Mouse (Mus musculus) hindbrain, embryonic 16.5 days (tissue): Measurements from ENCODE around the gene Lrrn4cl. TPM values are rescaled to one million over a fixed set of nuclear protein-coding genes. Genes with fewer than 3 reads are reported as not detected.
A peak's percentile ranks its signal among the peaks of the same experiment; 100 is the strongest.
"Not testable (repeated sequence)": the region's sequence is repeated elsewhere in the genome, so short reads cannot be mapped to it uniquely, and the experiment has no call there.

Experiments used
- ATAC-seq: fragments of 200-750 bp; cut with Nextera tagmentation; 2 replicates; pipeline ENCODE4 v1.8.0; 2017; ENCODE audit warnings: moderate TSS enrichment, moderate library complexity
- H3K27ac ChIP-seq: fragments of 300-500 bp; sonication (generic); 2 replicates; pipeline ENCODE4 v1.5.1; 2014; ENCODE audit warnings: low read depth, mild to moderate bottlenecking, control low read depth, low read length, moderate library complexity
- H3K27me3 ChIP-seq: fragments of 300-500 bp; sonication (generic); replicated peaks from 2 replicates; pipeline ENCODE4 v1.6.1; 2014; ENCODE audit warnings: low read length; ENCODE audit not compliant: control insufficient read depth, insufficient read depth
- H3K36me3 ChIP-seq: fragments of 300-500 bp; sonication (generic); 2 replicates; pipeline ENCODE4 v1.6.1; 2014; ENCODE audit warnings: mild to moderate bottlenecking, low read length, moderate library complexity, mixed read lengths; ENCODE audit not compliant: control insufficient read depth, insufficient read depth
- H3K4me1 ChIP-seq: fragments of 300-500 bp; sonication (generic); 2 replicates; pipeline ENCODE4 v1.6.1; 2014; ENCODE audit warnings: low read depth, low read length; ENCODE audit not compliant: control insufficient read depth, insufficient read depth
- H3K4me2 ChIP-seq: fragments of 300-500 bp; sonication (generic); 2 replicates; pipeline ENCODE4 v1.6.1; 2014; ENCODE audit warnings: mild to moderate bottlenecking, low read length, control low read depth, moderate library complexity
- H3K4me3 ChIP-seq: fragments of 300-500 bp; sonication (generic); 2 replicates; pipeline ENCODE4 v1.5.1; 2014; ENCODE audit warnings: mild to moderate bottlenecking, low read length, control low read depth, moderate library complexity
- H3K9ac ChIP-seq: fragments of 300-500 bp; sonication (generic); 2 replicates; pipeline ENCODE4 v1.6.1; 2014; ENCODE audit warnings: low read depth, mild to moderate bottlenecking, control low read depth, low read length, moderate library complexity
- H3K9me3 ChIP-seq: fragments of 300-500 bp; sonication (generic); 2 replicates; pipeline ENCODE4 v1.6.1; 2014; ENCODE audit warnings: mild to moderate bottlenecking, low read length, moderate library complexity; ENCODE audit not compliant: control insufficient read depth
- WGBS: fragments of 180-500 bp; shearing (Covaris S2); extraction: QIAGEN DNeasy Blood & Tissue Kit; methylation state at CpG from one replicate; pipeline ENCODE4 v1.1.7; 2014; 5-methylcytosine and 5-hydroxymethylcytosine counted together
- polyA plus RNA-seq: library from polyadenylated mRNA; unstranded; fragments of >200 nt; fragmentation: Nextera tagmentation; extraction: Ambion mirVana; gene quantifications from 2 replicates; pipeline ENCODE4 v1.2.1, GENCODE M21; 2015

Lrrn4cl gene
- polyA plus RNA-seq, 1 experiment from 2014 or later = 0.94 TPM

GRCm38 (mm10) chr19:8888511-8889385, 38.2 kb downstream of the Lrrn4cl start, which contains the start of the genes 1810009A15Rik and Gm49416:
TSS of gene 1810009A15Rik (plus strand) at chr19:8888853.
TSS of gene Gm49416 (plus strand) at chr19:8888926.
- WGBS = under 1% methylated on average over 58 of the region's 58 CpGs

GRCm38 (mm10) chr19:8892829-8893766, 42.5 kb downstream of the Lrrn4cl start, which contains the start of gene Ints5:
TSS of gene Ints5 (plus strand) at chr19:8893005.
- peak within 1 kb of the TSS; percentile 54 for H3K4me3 ChIP-seq
- WGBS = 3% methylated on average over 50 of the region's 54 CpGs
- H3K27me3 ChIP-seq = no peaks in the 10 kb centered on the region

More at GRCm38 (mm10) chr19:8888511-8889385, 38.2 kb downstream of the Lrrn4cl start, which contains the start of the genes 1810009A15Rik and Gm49416:
- peak; percentile 96 for ATAC-seq
- H3K9ac ChIP-seq = peak within 1 kb of the TSS; percentile 76
- H3K4me3 ChIP-seq = peak within 1 kb of the TSS; percentile 65
- H3K27me3 ChIP-seq = no peaks in the 10 kb centered on the region
- peak within 1 kb of the TSS; percentile 82 for H3K27ac ChIP-seq
- H3K4me1 ChIP-seq = peaks cover 20% of the 10 kb centered on the region
- peaks cover 3% of the 10 kb centered on the region; the same call in 1 of the 2 replicates for H3K36me3 ChIP-seq
- no peaks in the 10 kb centered on the region for H3K9me3 ChIP-seq
- H3K4me2 ChIP-seq = peak within 1 kb of the TSS; percentile 71

GRCm38 (mm10) chr19:8895397-8895960, 44.9 kb downstream of the Lrrn4cl start:
- Histone ChIP-seq H3K27me3 (no peaks in the 10 kb centered on the region), H3K4me2 (no peak overlapping the region), H3K4me3 (no peak overlapping the region), H3K9me3 (no peaks in the 10 kb centered on the region), H3K27ac (no peak overlapping the region), H3K36me3 (peaks cover 10% of the 10 kb centered on the region), H3K4me1 (peaks cover 25% of the 10 kb centered on the region), H3K9ac (no peak overlapping the region)
- ATAC-seq = no peak
- WGBS = 91% methylated on average over 9 of the region's 9 CpGs

More at GRCm38 (mm10) chr19:8892829-8893766, 42.5 kb downstream of the Lrrn4cl start, which contains the start of gene Ints5:
- peak; percentile 65 for ATAC-seq
- H3K4me2 ChIP-seq = peak within 1 kb of the TSS; percentile 84
- no peaks in the 10 kb centered on the region for H3K9me3 ChIP-seq
- H3K27ac ChIP-seq = peak within 1 kb of the TSS; percentile 60
- H3K36me3 ChIP-seq = peaks cover 13% of the 10 kb centered on the region
- peak within 1 kb of the TSS; percentile 70 for H3K9ac ChIP-seq
- peaks cover 23% of the 10 kb centered on the region for H3K4me1 ChIP-seq

- not testable (repeated sequence) for ATAC-seq, H3K27ac ChIP-seq, H3K9ac ChIP-seq, H3K4me3 ChIP-seq, H3K4me2 ChIP-seq, H3K36me3 ChIP-seq, H3K9me3 ChIP-seq, H3K27me3 ChIP-seq
- 97% methylated on average over 5 of the region's 5 CpGs for WGBS
- H3K4me1 ChIP-seq = peaks cover 25% of the 10 kb centered on the region
Measured at GRCm38 (mm10) chr19:8896231-8896630, 45.7 kb downstream of the Lrrn4cl start.

- H3K4me3 ChIP-seq = peak overlapping the region; percentile 70
- peak overlapping the region; percentile 57 for H3K27ac ChIP-seq
- H3K9me3 ChIP-seq, H3K27me3 ChIP-seq: not testable (repeated sequence)
- peak overlapping the region; percentile 61 for H3K9ac ChIP-seq
- peaks cover 25% of the 10 kb centered on the region for H3K4me1 ChIP-seq
- peak overlapping the region; percentile 64 for H3K4me2 ChIP-seq
- ATAC-seq = peak; percentile 50
- WGBS = 17% methylated on average over 21 of the region's 21 CpGs
- H3K36me3 ChIP-seq = peaks cover 10% of the 10 kb centered on the region
Measured at GRCm38 (mm10) chr19:8897211-8897864, 46.8 kb downstream of the Lrrn4cl start.

- peak; percentile 99 for ATAC-seq
- peaks cover 12% of the 10 kb centered on the region for H3K36me3 ChIP-seq
- no peaks in the 10 kb centered on the region for H3K27me3 ChIP-seq
- H3K9ac ChIP-seq = peak within 1 kb of the TSS; percentile 93
- under 1% methylated on average over 52 of the region's 53 CpGs for WGBS
- no peaks in the 10 kb centered on the region for H3K9me3 ChIP-seq
- H3K4me1 ChIP-seq = peaks cover 24% of the 10 kb centered on the region
- H3K27ac ChIP-seq = peak within 1 kb of the TSS; percentile 91
- peak within 1 kb of the TSS; percentile 70 for H3K4me3 ChIP-seq
- H3K4me2 ChIP-seq = peak within 1 kb of the TSS; percentile 74
Measured at GRCm38 (mm10) chr19:8897865-8898495, 47.4 kb downstream of the Lrrn4cl start, which contains the start of gene Ganab. TSS of gene Ganab (plus strand) at chr19:8898071.

- ATAC-seq = no peak
- Histone ChIP-seq H3K4me3 (peak overlapping the region; percentile 70), H3K27me3 (no peaks in the 10 kb centered on the region), H3K4me2 (peak overlapping the region; percentile 74), H3K9me3 (no peaks in the 10 kb centered on the region), H3K9ac (peak overlapping the region; percentile 93), H3K4me1 (peaks cover 21% of the 10 kb centered on the region), H3K27ac (peak overlapping the region; percentile 91), H3K36me3 (peaks cover 12% of the 10 kb centered on the region)
- WGBS = 14% methylated on average over 13 of the region's 13 CpGs
Measured at GRCm38 (mm10) chr19:8898576-8898975, 48.0 kb downstream of the Lrrn4cl start.

GRCm38 (mm10) chr19:8899079-8899478, 48.5 kb downstream of the Lrrn4cl start:
- peaks cover 17% of the 10 kb centered on the region for H3K4me1 ChIP-seq
- H3K27ac ChIP-seq = no peak overlapping the region
- no peaks in the 10 kb centered on the region for H3K27me3 ChIP-seq
- peak overlapping the region; percentile 70 for H3K4me3 ChIP-seq
- H3K9ac ChIP-seq = peak overlapping the region; percentile 93; the same call in 1 of the 2 replicates
- ATAC-seq = no peak
- peaks cover 12% of the 10 kb centered on the region for H3K36me3 ChIP-seq
- H3K4me2 ChIP-seq = peak overlapping the region; percentile 74
- WGBS = 56% methylated on average over 3 of the region's 3 CpGs
- H3K9me3 ChIP-seq = no peaks in the 10 kb centered on the region
